Mouse (Mus musculus) midbrain, embryonic 14.5 days (tissue): ENCODE data around the gene Ccdc40. TPM values are rescaled to one million over a fixed set of nuclear protein-coding genes. Genes with fewer than 3 reads are reported as not detected.
A peak's percentile ranks its signal among the peaks of the same experiment; 100 is the strongest.
"Not testable (repeated sequence)": the region's sequence is repeated elsewhere in the genome, so short reads cannot be mapped to it uniquely, and the experiment has no call there.

ENCODE experiments used
- ATAC-seq: fragments of 200-750 bp; cut with Nextera tagmentation; 2 replicates; pipeline ENCODE4 v1.8.0; 2017; ENCODE audit warnings: moderate number of reproducible peaks, moderate library complexity; ENCODE audit not compliant: low FRiP score, low TSS enrichment
- DNase-seq: peaks from one replicate; pipeline ENCODE4 v3.0.0-alpha.2; 2015
- H3K27ac ChIP-seq: fragments of 300-500 bp; sonication (generic); replicated peaks from 2 replicates; pipeline ENCODE4 v1.5.1; 2014; ENCODE audit warnings: mild to moderate bottlenecking, low read depth, low read length, moderate library complexity
- H3K27me3 ChIP-seq: fragments of 300-500 bp; sonication (generic); 2 replicates; pipeline ENCODE4 v1.6.1; 2014; ENCODE audit warnings: low read length, control low read depth, mixed read lengths; ENCODE audit not compliant: control insufficient read depth, insufficient read depth
- H3K36me3 ChIP-seq: fragments of 300-500 bp; sonication (generic); 2 replicates; pipeline ENCODE4 v1.6.1; 2014; ENCODE audit warnings: low read length, control low read depth; ENCODE audit not compliant: control insufficient read depth, insufficient read depth
- H3K4me1 ChIP-seq: fragments of 300-500 bp; sonication (generic); 2 replicates; pipeline ENCODE4 v1.6.1; 2014; ENCODE audit warnings: mild to moderate bottlenecking, antibody characterized with exemption, low read length, control low read depth; ENCODE audit not compliant: control insufficient read depth, insufficient read depth
- H3K4me2 ChIP-seq: fragments of 300-500 bp; sonication (generic); 2 replicates; pipeline ENCODE4 v1.6.1; 2014; ENCODE audit warnings: mild to moderate bottlenecking, low read length, moderate library complexity
- H3K4me3 ChIP-seq: fragments of 300-500 bp; sonication (generic); replicated peaks from 2 replicates; pipeline ENCODE4 v1.5.1; 2014; ENCODE audit warnings: low read depth, low read length
- H3K9ac ChIP-seq: fragments of 300-500 bp; sonication (generic); replicated peaks from 2 replicates; pipeline ENCODE4 v1.6.1; 2014; ENCODE audit warnings: mild to moderate bottlenecking, low read length, moderate library complexity
- H3K9me3 ChIP-seq: fragments of 300-500 bp; sonication (generic); 2 replicates; pipeline ENCODE4 v1.6.1; 2016; ENCODE audit warnings: low read length, control low read depth, mixed read lengths; ENCODE audit not compliant: control insufficient read depth
- WGBS: fragments of 180-500 bp; shearing (Covaris S2); extraction: QIAGEN DNeasy Blood & Tissue Kit; methylation state at CpG from one replicate; pipeline ENCODE4 v1.1.7; 2014; 5-methylcytosine and 5-hydroxymethylcytosine counted together
- polyA plus RNA-seq: library from polyadenylated mRNA; unstranded; fragments of >200 nt; fragmentation: Nextera tagmentation; extraction: Ambion mirVana; gene quantifications from 2 replicates; pipeline ENCODE4 v1.2.1, GENCODE M21; 2014

The Ccdc40 gene
- polyA plus RNA-seq, 1 experiment from 2014 or later = 13.3 TPM

GRCm38 (mm10) chr11:119237568-119238304 lies 9.4 kb downstream of the Ccdc40 start:
- Histone ChIP-seq H3K27ac (peak overlapping the region; percentile 38; the same call in 1 of the 2 replicates), H3K9me3 (no peaks in the 10 kb centered on the region), H3K9ac (no peak overlapping the region), H3K36me3 (peaks cover 33% of the 10 kb centered on the region), H3K27me3 (no peaks in the 10 kb centered on the region), H3K4me2 (peak overlapping the region; percentile 47), H3K4me1 (peaks cover 5% of the 10 kb centered on the region; the same call in 1 of the 2 replicates), H3K4me3 (0 out of 2 replicates have a peak overlapping the region, but pooled peaks have one; percentile 5)
- ATAC-seq (no peak), DNase-seq (peak; percentile 47)
- 52% methylated on average over 20 of the region's 20 CpGs for WGBS

- DNase-seq (peak; percentile 73), ATAC-seq (peak; percentile 43; the same call in 1 of the 2 replicates)
- Histone ChIP-seq H3K9me3 (no peaks in the 10 kb centered on the region), H3K27me3 (no peaks in the 10 kb centered on the region), H3K27ac (peak overlapping the region; percentile 38), H3K4me1 (peaks cover 5% of the 10 kb centered on the region; the same call in 1 of the 2 replicates), H3K4me2 (peak overlapping the region; percentile 47), H3K9ac (no peak overlapping the region), H3K4me3 (0 out of 2 replicates have a peak overlapping the region, but pooled peaks have one; percentile 5), H3K36me3 (peaks cover 37% of the 10 kb centered on the region)
- 36% methylated on average over 11 of the region's 11 CpGs for WGBS
These were observed 9.9 kb downstream of the Ccdc40 start for GRCm38 (mm10) chr11:119238305-119238721.

GRCm38 (mm10) chr11:119239480-119239879 lies 11.1 kb downstream of the Ccdc40 start:
- no peak for DNase-seq
- Histone ChIP-seq H3K4me2 (no peak overlapping the region), H3K27me3 (no peaks in the 10 kb centered on the region), H3K9me3 (no peaks in the 10 kb centered on the region), H3K4me1 (peaks cover 5% of the 10 kb centered on the region; the same call in 1 of the 2 replicates), H3K9ac (no peak overlapping the region), H3K36me3 (peaks cover 40% of the 10 kb centered on the region), H3K4me3 (no peak overlapping the region), H3K27ac (no peak overlapping the region)
- ATAC-seq = no peak
- WGBS = 90% methylated on average over 12 of the region's 12 CpGs

DNA sequence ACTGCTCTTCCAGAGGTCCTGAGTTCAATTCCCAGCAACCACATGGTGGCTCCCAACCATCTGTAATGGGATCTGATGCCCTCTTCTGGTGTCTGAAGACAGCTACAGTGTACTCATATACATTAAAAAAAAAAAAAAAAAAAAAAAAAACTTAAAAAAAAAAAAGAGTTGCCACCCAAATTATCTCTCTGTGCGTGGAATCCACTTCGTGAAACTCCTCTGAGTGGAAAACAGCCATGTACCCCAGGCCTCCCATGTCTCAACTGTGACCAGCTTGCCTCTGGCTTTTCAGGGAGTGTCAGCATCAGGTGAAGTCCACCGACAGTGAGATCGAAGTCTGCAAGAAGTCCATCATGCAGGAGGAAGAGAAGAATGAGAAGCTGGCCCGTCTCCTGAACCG lies 17.2 kb downstream of the Ccdc40 start:
- 97% methylated on average over 6 of the region's 6 CpGs for WGBS
- H3K4me2 ChIP-seq, H3K4me1 ChIP-seq, DNase-seq, H3K9ac ChIP-seq, ATAC-seq, H3K27ac ChIP-seq, H3K4me3 ChIP-seq, H3K9me3 ChIP-seq, H3K27me3 ChIP-seq: not testable (repeated sequence)
- H3K36me3 ChIP-seq = peaks cover 18% of the 10 kb centered on the region

- 36% methylated on average over 6 of the region's 6 CpGs for WGBS
These were observed 20.6 kb downstream of the Ccdc40 start for GRCm38 (mm10) chr11:119249011-119249410.

DNA sequence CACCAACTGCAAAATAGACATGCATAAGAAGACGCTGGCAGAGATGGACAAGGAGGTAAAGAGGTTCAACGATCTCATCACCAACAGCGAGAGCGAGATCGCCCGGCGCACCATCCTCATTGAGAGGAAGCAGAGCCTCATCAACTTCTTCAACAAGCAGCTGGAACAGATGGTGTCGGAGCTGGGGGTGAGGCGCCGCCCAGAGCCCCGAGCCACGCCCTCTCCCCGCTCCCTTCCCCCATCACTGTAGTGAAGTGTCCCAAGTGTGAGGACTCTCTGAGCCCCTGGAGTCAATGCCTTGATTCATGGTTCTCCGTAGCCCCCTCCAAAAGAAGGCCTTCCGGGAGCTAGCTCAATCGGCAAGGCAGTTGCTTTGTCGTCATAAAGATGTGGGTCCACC lies 22.6 kb downstream of the Ccdc40 start:
- no peak overlapping the region for H3K4me2 ChIP-seq
- DNase-seq (no peak), ATAC-seq (no peak)
- no peaks in the 10 kb centered on the region for H3K27me3 ChIP-seq
- peaks cover 1% of the 10 kb centered on the region; the same call in 1 of the 2 replicates for H3K36me3 ChIP-seq
- H3K27ac ChIP-seq = no peak overlapping the region
- H3K9me3 ChIP-seq = no peaks in the 10 kb centered on the region
- H3K4me3 ChIP-seq = no peak overlapping the region
- peaks cover 10% of the 10 kb centered on the region for H3K4me1 ChIP-seq
- H3K9ac ChIP-seq = no peak overlapping the region
- WGBS = 77% methylated on average over 17 of the region's 17 CpGs

More at GRCm38 (mm10) chr11:119249011-119249410, 20.6 kb downstream of the Ccdc40 start:
- no peak overlapping the region for H3K4me3 ChIP-seq
- DNase-seq (peak; percentile 87), ATAC-seq (no peak; the same call in 1 of the 2 replicates)
- no peak overlapping the region for H3K9ac ChIP-seq
- no peaks in the 10 kb centered on the region for H3K27me3 ChIP-seq
- H3K9me3 ChIP-seq = no peaks in the 10 kb centered on the region
- peaks cover 4% of the 10 kb centered on the region; the same call in 1 of the 2 replicates for H3K36me3 ChIP-seq
- H3K27ac ChIP-seq = no peak overlapping the region
- peaks cover 10% of the 10 kb centered on the region for H3K4me1 ChIP-seq
- H3K4me2 ChIP-seq = no peak overlapping the region

DNA sequence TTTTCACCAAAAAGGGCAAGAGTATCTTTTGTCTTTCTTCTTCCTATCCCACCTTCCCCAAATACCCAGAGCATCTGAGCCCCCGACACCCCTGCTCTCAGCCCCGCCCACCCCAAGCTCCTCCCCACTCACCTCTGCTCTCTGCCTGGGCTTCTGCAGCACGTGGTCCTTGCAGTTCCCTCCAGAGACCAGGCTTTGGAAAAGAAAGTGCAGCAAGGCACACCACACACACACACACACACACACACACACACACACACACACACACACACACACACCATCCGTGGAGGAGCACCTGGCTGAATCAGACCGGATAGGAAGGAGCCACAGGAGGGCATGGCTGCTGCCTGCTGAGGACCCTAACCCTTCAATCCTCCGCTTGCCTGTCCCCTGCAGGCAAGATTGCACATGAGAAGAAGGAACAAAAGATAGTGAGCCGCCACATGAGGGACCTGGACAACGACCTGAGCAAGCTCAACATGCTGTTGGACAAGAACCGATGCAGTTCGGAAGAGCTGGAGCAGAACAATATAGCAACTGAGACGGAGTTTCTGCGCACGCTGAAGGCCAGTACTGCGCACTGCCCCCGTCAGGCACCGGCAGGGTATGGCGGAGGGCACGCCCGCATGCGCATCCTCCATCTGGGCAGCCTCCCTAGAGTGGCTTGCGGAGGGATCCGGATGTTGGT lies 24.6 kb downstream of the Ccdc40 start:
- Histone ChIP-seq H3K4me1 (peaks cover 10% of the 10 kb centered on the region), H3K27me3 (no peaks in the 10 kb centered on the region), H3K27ac (peak overlapping the region; percentile 27; the same call in 1 of the 2 replicates), H3K4me3 (no peak overlapping the region), H3K4me2 (peak overlapping the region; percentile 43), H3K36me3 (no peaks in the 10 kb centered on the region), H3K9ac (no peak overlapping the region), H3K9me3 (no peaks in the 10 kb centered on the region)
- peak; percentile 64; the same call in 1 of the 2 replicates for ATAC-seq
- peak; percentile 79 for DNase-seq
- WGBS = 8% methylated on average over 22 of the region's 22 CpGs

DNA sequence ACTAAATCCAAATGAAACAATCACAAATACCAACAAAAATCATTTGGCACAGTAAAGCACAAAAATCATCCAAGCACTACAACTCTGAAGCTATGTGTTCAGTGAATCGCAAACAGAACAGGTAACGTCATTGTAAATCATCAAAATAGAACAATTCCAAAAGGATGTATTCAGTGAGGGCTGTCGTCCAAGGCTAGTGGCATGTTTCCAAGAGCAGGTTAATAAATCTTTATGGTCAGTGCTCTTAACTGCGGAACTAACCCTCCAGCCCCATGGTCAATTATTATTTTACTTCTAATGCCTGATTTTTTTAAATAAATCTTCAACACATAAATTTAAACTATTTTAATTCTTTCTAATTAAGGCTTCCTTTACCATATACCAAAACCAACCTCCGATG lies 28.2 kb downstream of the Ccdc40 start:
- not testable (repeated sequence) for H3K27me3 ChIP-seq, H3K36me3 ChIP-seq, H3K9me3 ChIP-seq, ATAC-seq, H3K4me1 ChIP-seq, H3K4me3 ChIP-seq, DNase-seq, H3K4me2 ChIP-seq, H3K9ac ChIP-seq, H3K27ac ChIP-seq
- WGBS = 89% methylated on average over 5 of the region's 5 CpGs
